Mouse (Mus musculus) B cell, adult 67 days (primary cell): Measurements from ENCODE around the gene Plin5. TPM values are rescaled to one million over a fixed set of nuclear protein-coding genes. Genes with fewer than 3 reads are reported as not detected.

Experiments used
- total RNA-seq, 2 experiments: library from RNA; stranded (reverse); gene quantifications; 4 replicates each; pipeline ENCODE4 v1.2.4; 2023

Gene Plin5
- total RNA-seq: not detected

DNA sequence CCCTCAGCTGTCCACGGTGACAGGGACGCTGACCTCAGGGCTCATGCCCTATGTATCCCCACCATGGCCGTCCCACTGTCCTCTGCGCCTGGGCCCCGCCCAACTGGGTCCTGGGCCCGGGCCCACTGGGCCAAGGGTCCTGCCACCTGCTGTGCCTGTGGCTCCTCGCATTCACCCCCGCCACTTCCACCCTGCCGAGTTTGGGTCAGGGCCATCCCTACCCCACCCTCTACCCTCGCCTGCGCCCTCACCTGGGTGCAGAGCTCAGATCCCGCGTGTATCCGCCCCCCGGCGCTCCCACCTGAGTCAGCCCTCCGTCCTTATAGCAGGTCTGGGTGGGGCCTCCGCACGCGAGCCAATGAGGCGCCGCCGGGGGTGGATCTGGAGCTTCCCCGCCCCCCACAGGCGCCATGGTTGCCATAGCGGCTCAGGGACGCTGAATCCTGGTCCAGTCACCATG, at the start of gene Plin5:
Gene Plin5, minus strand, starts transcription at position 346 of the 460 bp plus-strand sequence.

DNA sequence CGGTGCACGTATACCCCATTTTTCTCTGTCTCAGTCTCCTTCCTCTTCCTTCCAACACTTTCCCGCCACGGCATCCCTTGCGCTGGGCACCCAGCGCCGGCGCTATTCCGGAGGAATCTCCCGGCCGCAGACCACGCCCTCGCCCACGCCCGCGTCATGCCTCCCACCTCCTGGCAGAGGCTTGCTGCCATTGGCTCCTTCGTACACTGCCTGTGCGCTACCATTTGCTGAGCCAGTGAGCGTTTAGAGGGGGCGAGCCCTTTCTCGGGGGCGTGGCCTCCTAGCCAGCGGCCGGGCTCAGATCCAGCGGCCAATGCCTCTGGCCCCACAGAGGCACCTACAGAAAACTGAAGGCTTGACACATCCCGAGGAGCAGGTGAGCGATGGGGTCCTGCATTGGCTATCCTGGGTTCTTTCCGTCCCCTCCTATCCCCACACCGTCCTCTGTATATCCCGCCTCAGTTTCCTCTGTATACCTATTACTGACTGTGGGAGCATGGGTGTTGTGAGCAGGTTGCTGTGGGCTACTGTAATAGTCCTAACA, 44.9 kb upstream of the Plin5 start, which contains the start of gene Tnfaip8l1:
Gene Tnfaip8l1, plus strand, starts transcription at position 247 of the 544 bp plus-strand sequence.

GRCm38 (mm10) chr17:56139858-56140595, 22.6 kb upstream of the Plin5 start, which contains the start of gene Sema6b:
Gene Sema6b (minus strand): TSS chr17:56140343.

DNA sequence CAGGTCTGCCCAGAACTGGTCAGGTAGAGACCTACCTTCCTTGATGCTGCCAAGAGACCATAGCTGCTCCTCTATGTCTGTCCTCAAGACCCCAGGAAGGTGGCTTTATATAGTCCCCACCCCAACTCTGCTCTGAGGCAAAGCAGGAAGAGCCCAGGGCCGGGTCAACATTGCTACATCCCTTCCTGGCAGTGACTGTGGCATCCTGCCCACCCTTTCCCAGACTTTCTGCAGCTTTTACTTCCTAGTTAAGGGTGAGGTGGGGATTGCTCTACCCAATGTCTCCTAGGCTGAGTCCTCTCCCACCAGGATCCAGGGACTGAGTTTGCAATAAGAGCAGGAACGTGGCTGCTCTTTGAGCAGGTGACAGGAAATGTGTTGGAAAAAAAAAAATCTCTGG, 4.4 kb upstream of the Plin5 start, which contains the start of gene Lrg1:
Gene Lrg1, minus strand, starts transcription at position 176 of the 400 bp plus-strand sequence.

GRCm38 (mm10) chr17:56109219-56110051, 8.0 kb downstream of the Plin5 start, which contains the start of gene Plin4:
Gene Plin4 (minus strand): TSS chr17:56109803.

DNA sequence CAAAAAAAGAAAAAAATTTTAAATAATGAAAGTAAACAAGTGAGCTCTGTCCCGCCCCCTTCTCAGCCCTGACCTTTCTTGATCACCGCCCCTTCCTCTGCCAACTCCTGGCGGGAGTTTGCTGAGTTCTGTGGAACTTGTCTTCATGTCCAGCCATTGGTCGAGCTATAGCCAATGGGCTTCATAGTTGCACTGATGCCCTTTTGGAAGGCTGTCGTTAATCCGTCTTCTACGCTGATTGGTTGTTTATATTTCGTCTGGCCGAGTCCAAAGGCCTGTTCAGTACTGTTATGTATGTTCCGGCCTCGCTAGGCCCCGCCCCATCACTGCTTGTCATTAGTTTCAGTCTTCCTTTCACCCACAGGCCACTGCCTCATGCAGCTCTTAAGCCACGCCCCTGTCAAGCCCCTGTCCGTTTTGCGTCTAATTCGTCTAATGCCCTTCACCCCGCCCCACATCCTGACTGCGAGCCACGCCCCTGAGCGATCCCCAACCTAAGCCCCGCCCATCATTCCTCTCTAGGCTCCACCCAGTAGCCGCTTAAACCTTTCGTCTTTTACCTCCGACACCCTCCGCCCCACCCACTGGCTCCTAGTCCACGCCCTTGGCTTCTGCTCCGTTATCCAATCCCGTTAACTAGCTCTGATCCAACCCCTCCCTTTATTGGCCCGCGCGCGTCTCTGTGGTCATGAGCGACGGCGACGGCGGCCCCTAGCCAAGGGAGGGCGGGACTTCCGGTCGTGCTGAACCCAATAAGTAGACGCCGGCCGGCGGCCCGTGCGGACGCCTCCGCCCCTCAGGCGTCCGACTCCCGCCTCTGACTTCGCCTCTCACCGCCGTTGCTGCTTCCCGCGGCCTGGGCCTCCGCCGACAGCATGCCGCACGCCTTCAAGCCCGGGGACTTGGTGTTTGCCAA, 38.3 kb downstream of the Plin5 start, which contains the start of gene Hdgfl2:
Gene Hdgfl2, plus strand, starts transcription at position 755 of the 916 bp plus-strand sequence.

GRCm38 (mm10) chr17:56074827-56075208, 42.6 kb downstream of the Plin5 start, which contains the start of gene Ubxn6:
Gene Ubxn6 (minus strand): TSS chr17:56075028.

Other genes starting within 250 kb of the Plin5 start
- gene Zfp119a, start 238.7 kb downstream of the Plin5 start, total RNA-seq: 10 to 100 TPM; 10.6 to 15.7 TPM
- gene Zfp959, start 225.5 kb downstream of the Plin5 start, total RNA-seq: 10 to 100 TPM; 22.5 to 26.0 TPM
- gene Zfp119b, start 168.1 kb downstream of the Plin5 start, total RNA-seq: 1 to 10 TPM; 5.8 to 7.4 TPM
- gene Ebi3, start 165.0 kb downstream of the Plin5 start, total RNA-seq: 10 to 100 TPM; 14.8 to 16.0 TPM
- gene Yju2, start 158.5 kb downstream of the Plin5 start, total RNA-seq: 10 to 100 TPM; 50.3 to 58.0 TPM
- 1 to 10 TPM; 1.6 to 5.1 TPM for gene Shd, start 147.1 kb downstream of the Plin5 start, total RNA-seq
- gene Fsd1, start 131.1 kb downstream of the Plin5 start, total RNA-seq: not detected
- gene Stap2, start 112.0 kb downstream of the Plin5 start, total RNA-seq: under 1 TPM; 0.44 to 0.50 TPM
- 10 to 100 TPM; 62.8 to 82.7 TPM for gene Mpnd, start 111.9 kb downstream of the Plin5 start, total RNA-seq
- 100 to 1,000 TPM in 1 of 2 experiments, 10 to 100 TPM in 1; 90.7 to 101 TPM for gene Sh3gl1, start 81.0 kb downstream of the Plin5 start, total RNA-seq
- 1 to 10 TPM; 2.9 to 3.3 TPM for gene Chaf1a, start 77.2 kb downstream of the Plin5 start, total RNA-seq
- 10 to 100 TPM; 55.0 to 65.0 TPM for gene Ubxn6, start 42.6 kb downstream of the Plin5 start, total RNA-seq
- gene Hdgfl2, start 38.0 kb downstream of the Plin5 start, total RNA-seq: 100 to 1,000 TPM; 121 to 127 TPM
- gene Plin4, start 7.8 kb downstream of the Plin5 start, total RNA-seq: not detected
- not detected for gene Lrg1, start 4.4 kb upstream of the Plin5 start, total RNA-seq
- gene Sema6b, start 22.7 kb upstream of the Plin5 start, total RNA-seq: under 1 TPM; 0.87 to 0.92 TPM
- under 1 TPM; 0.33 to 0.46 TPM for gene Tnfaip8l1, start 44.9 kb upstream of the Plin5 start, total RNA-seq
- gene Mydgf, start 66.3 kb upstream of the Plin5 start, total RNA-seq: 10 to 100 TPM; 45.9 to 46.6 TPM
- 10 to 100 TPM; 53.3 to 54.6 TPM for gene Dpp9, start 101.3 kb upstream of the Plin5 start, total RNA-seq
- 10 to 100 TPM; 31.8 to 31.9 TPM for gene Fem1a, start 139.2 kb upstream of the Plin5 start, total RNA-seq
- 10 to 100 TPM; 25.3 to 27.6 TPM for gene Ticam1, start 159.2 kb upstream of the Plin5 start, total RNA-seq
- 10 to 100 TPM; 16.4 to 18.5 TPM for gene Plin3, start 175.3 kb upstream of the Plin5 start, total RNA-seq
- not detected for gene Arrdc5, start 182.7 kb upstream of the Plin5 start, total RNA-seq
- gene Uhrf1, start 185.7 kb upstream of the Plin5 start, total RNA-seq: 10 to 100 TPM in 1 of 2 experiments, 1 to 10 TPM in 1; 7.8 to 10.9 TPM
- 10 to 100 TPM; 70.4 to 70.5 TPM for gene Kdm4b, start 208.5 kb upstream of the Plin5 start, total RNA-seq